Mouse (Mus musculus): ENCODE measurements at regions not wholly inside any gene's neighbourhood (a gene's known extent, or its start where the extent isn't known, plus 50 kb on each side); places are given as distances from the start of the nearest gene placed in this dataset.
A peak's percentile ranks its signal among the peaks of the same experiment; 100 is the strongest.

DNA sequence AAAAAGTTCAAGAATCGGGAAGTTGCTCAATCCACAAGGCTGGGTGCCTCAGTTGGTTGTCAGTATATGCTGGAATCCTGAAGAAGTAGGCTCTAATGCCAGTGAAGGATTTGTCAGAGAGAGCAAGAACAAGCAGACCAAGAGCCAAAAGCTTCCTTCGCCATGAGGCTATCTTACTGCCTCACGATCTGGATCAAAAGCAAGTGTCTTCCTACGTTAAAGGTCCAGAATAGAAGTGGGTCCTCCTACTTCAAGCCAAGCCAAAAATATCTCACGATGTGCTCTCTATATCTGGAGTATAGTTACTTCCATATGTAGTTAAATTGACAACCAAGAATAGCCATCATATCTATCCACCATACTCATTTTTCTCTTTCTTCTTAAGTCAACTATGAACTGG is 102.5 kb upstream of the 4930578C19Rik start:
- peak in 1 of 2 experiments; percentile 24 for DNase-seq (ENCODE audit: low spot score in 2 of 2)

DNA sequence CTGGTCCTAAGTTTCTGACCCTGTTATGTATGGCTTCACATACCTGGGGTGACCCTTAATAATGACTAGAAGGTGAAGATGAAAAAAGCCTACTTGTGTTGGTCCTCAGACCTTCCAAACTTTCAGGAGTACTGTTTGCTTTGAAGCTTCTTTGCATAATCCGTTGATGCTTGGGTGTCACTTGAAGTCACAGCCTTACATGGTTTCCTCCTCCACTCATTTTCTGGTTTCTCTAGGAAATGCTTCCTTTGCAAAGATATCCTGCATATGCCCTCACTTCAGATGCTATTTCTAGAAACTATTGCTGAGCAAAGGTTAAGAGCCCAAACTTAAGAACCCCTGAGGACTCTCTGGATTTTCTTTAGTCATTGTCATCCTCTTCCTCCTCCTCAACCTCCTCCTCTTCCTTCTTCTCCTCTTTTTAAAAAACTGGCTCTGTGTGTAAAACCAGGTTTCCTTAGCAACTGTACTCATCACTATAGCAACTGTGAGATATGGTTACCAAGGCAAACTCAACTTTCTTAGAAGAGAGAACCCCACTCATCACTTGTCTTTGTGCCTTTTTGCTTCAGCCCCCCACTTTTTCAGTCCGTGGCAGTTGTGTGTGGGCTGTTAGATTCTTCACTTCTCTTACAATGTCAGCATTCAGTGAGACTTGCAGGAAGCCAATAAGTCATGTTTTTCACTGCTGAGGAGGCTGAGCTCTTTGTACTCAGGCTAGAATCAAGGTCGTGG is 59.2 kb upstream of the 4930578C19Rik start:
- peak; percentile 36 to 67 for DNase-seq (ENCODE audit: low spot score in 2 of 2)
